Mouse (Mus musculus) right cerebral cortex, postnatal 10 days (tissue): ENCODE measurements at regions not wholly inside any gene's neighbourhood (a gene's known extent, or its start where the extent isn't known, plus 50 kb on each side); places are given as distances from the start of the nearest gene placed in this dataset.

Experiments used
- DNase-seq, 2 experiments: peaks; one replicate each; pipeline ENCODE4 v3.0.0; 2021; ENCODE audit warnings: low spot score in 2 of 2

GRCm38 (mm10) chr7:55332028-55332427, 435.9 kb upstream of the Siglech start:
- no peak for DNase-seq

- peak; percentile 20 to 37 for DNase-seq
These were observed 428.1 kb upstream of the Siglech start for GRCm38 (mm10) chr7:55339879-55340278.
